Mouse (Mus musculus) liver, embryonic 14.5 days (tissue): ENCODE data around the gene Agbl1.

Experiments used
- CTCF ChIP-seq: IDR thresholded peaks from 2 replicates; pipeline ENCODE4 v1.5.1; 2016; ENCODE audit warnings: antibody characterized with exemption, low read depth, control low read depth
- EP300 ChIP-seq: IDR thresholded peaks from 2 replicates; pipeline ENCODE4 v1.6.1; 2016; ENCODE audit warnings: antibody characterized with exemption, low read depth

- no peak for TF ChIP-seq CTCF
- TF ChIP-seq EP300: no peak
Measured at GRCm38 (mm10) chr7:76389240-76389639, 159.6 kb downstream of the Agbl1 start.
